Mouse (Mus musculus) megakaryocyte-erythroid progenitor cell, adult 5-6 weeks (primary cell): Measurements from ENCODE around the gene Bhmt2. TPM values are rescaled to one million over a fixed set of nuclear protein-coding genes. Genes with fewer than 3 reads are reported as not detected.

Source experiments
- total RNA-seq, 2 experiments: library from RNA; stranded (forward) in 1 of 2; stranded (reverse) in 1 of 2; fragments of 200-1000, 215-1000 nt in 1 of 2; fragments of >200 nt in 1 of 2; fragmentation: Nextera tagmentation in 1 of 2; gene quantifications; 2 replicates each; pipeline ENCODE4 v1.2.3; 2014 to 2017

Gene Bhmt2
- total RNA-seq, 2 experiments from 2014 or later = not detected

Other genes with a start within 250 kb of the Bhmt2 start
- 20.7 and 24.9 TPM in 2 replicates for gene Jmy, start 174.5 kb downstream of the Bhmt2 start, total RNA-seq (2014; fragmentation: Nextera tagmentation)
- gene Jmy, start 174.5 kb downstream of the Bhmt2 start, total RNA-seq (2017) = 18.2 and 26.9 TPM in 2 replicates
- not detected in 2 replicates for gene Bhmt, start 36.3 kb downstream of the Bhmt2 start, total RNA-seq (2014; fragmentation: Nextera tagmentation)
- not detected in 2 replicates for gene Bhmt, start 36.3 kb downstream of the Bhmt2 start, total RNA-seq (2017)
- gene Dmgdh, start 131 bp upstream of the Bhmt2 start, total RNA-seq (2014; fragmentation: Nextera tagmentation) = not detected in 2 replicates
- gene Dmgdh, start 131 bp upstream of the Bhmt2 start, total RNA-seq (2017) = not detected in 2 replicates
- gene Arsb, start 97.3 kb upstream of the Bhmt2 start, total RNA-seq (2014; fragmentation: Nextera tagmentation) = 12.6 and 16.0 TPM in 2 replicates
- 3.3 and 3.9 TPM in 2 replicates for gene Arsb, start 97.3 kb upstream of the Bhmt2 start, total RNA-seq (2017)